Mouse (Mus musculus): ENCODE results near the gene Vwa5b2. TPM values are rescaled to one million over a fixed set of nuclear protein-coding genes. Genes with fewer than 3 reads are reported as not detected.

Gene Vwa5b2
- polyA plus RNA-seq, 1 experiment, result not detected

- Histone ChIP-seq H3K27me3 (replicated peaks) (peaks cover 58% of the 10 kb centered on the region), H3K36me3 (replicated peaks; ENCODE audit: low read length) (peaks cover 7% of the 10 kb centered on the region), H3K4me1 (peaks cover 43% of the 10 kb centered on the region), H3K4me3 (replicated peaks) (no peak overlapping the region), H3K9me3 (0 out of 2 replicates have a peak, but pooled peaks cover 2% of the 10 kb centered on the region)
- no peak for TF ChIP-seq FLI1 (IDR thresholded peaks at IDR 0.05; ENCODE audit: low read length)
Observed at GRCm38 (mm10) chr16:20623211-20623610, 33.9 kb downstream of the Vwa5b2 start.

- H3K4me3 ChIP-seq (replicated peaks), result no peak overlapping the region
- TF ChIP-seq GATA1 (IDR thresholded peaks at IDR 0.05; ENCODE audit: borderline replicate concordance, low read length), result no peak
- no peak for TF ChIP-seq FLI1 (IDR thresholded peaks at IDR 0.05; ENCODE audit: low read length)
Observed at GRCm38 (mm10) chr16:20628871-20629391, 39.7 kb downstream of the Vwa5b2 start.

GRCm38 (mm10) chr16:20629731-20630634 is 40.7 kb downstream of the Vwa5b2 start, which contains the start of gene Ece2:
Gene Ece2, plus strand, starts transcription at chr16:20629828.
- H3K4me3 ChIP-seq (replicated peaks), result peak within 1 kb of the TSS; percentile 73
- H3K9me3 ChIP-seq, result 0 out of 2 replicates have a peak, but pooled peaks cover 2% of the 10 kb centered on the region
- no peaks in the 10 kb centered on the region for H3K36me3 ChIP-seq (replicated peaks; ENCODE audit: low read length)
- peaks cover 68% of the 10 kb centered on the region for H3K27me3 ChIP-seq (replicated peaks)
- no peak for TF ChIP-seq GATA1 (IDR thresholded peaks at IDR 0.05; ENCODE audit: borderline replicate concordance, low read length)
- TF ChIP-seq FLI1 (IDR thresholded peaks at IDR 0.05; ENCODE audit: low read length), result no peak
- peaks cover 24% of the 10 kb centered on the region for H3K4me1 ChIP-seq

More at GRCm38 (mm10) chr16:20628871-20629391, 39.7 kb downstream of the Vwa5b2 start:
- Histone ChIP-seq H3K4me1 (peaks cover 18% of the 10 kb centered on the region), H3K27me3 (replicated peaks) (peaks cover 59% of the 10 kb centered on the region), H3K9me3 (0 out of 2 replicates have a peak, but pooled peaks cover 2% of the 10 kb centered on the region), H3K36me3 (replicated peaks; ENCODE audit: low read length) (no peaks in the 10 kb centered on the region)

- H3K4me3 ChIP-seq (replicated peaks), result no peak overlapping the region
Observed at GRCm38 (mm10) chr16:20637410-20637809, 48.1 kb downstream of the Vwa5b2 start.

GRCm38 (mm10) chr16:20638367-20638766 is 49.1 kb downstream of the Vwa5b2 start:
- Histone ChIP-seq H3K36me3 (replicated peaks; ENCODE audit: low read length) (no peaks in the 10 kb centered on the region), H3K27me3 (replicated peaks) (peaks cover 65% of the 10 kb centered on the region), H3K4me3 (replicated peaks) (no peak overlapping the region), H3K9me3 (0 out of 2 replicates have a peak, but pooled peaks cover 6% of the 10 kb centered on the region), H3K4me1 (peaks cover 10% of the 10 kb centered on the region)
- no peak for TF ChIP-seq FLI1 (IDR thresholded peaks at IDR 0.05; ENCODE audit: low read length)
- TF ChIP-seq GATA1 (IDR thresholded peaks at IDR 0.05; ENCODE audit: borderline replicate concordance, low read length), result no peak

More at GRCm38 (mm10) chr16:20637410-20637809, 48.1 kb downstream of the Vwa5b2 start:
- no peak for TF ChIP-seq GATA1 (IDR thresholded peaks at IDR 0.05; ENCODE audit: borderline replicate concordance, low read length)
- 0 out of 2 replicates have a peak, but pooled peaks cover 6% of the 10 kb centered on the region for H3K9me3 ChIP-seq
- no peaks in the 10 kb centered on the region for H3K36me3 ChIP-seq (replicated peaks; ENCODE audit: low read length)
- H3K4me1 ChIP-seq, result peaks cover 10% of the 10 kb centered on the region
- peaks cover 71% of the 10 kb centered on the region for H3K27me3 ChIP-seq (replicated peaks)

- Histone ChIP-seq H3K36me3 (replicated peaks; ENCODE audit: low read length) (no peaks in the 10 kb centered on the region), H3K9me3 (no peaks in the 10 kb centered on the region), H3K4me3 (replicated peaks) (peak overlapping the region; percentile 85), H3K4me1 (peaks cover 4% of the 10 kb centered on the region), H3K27me3 (replicated peaks) (peaks cover 65% of the 10 kb centered on the region)
- TF ChIP-seq FLI1 (IDR thresholded peaks at IDR 0.05; ENCODE audit: low read length), result no peak
- no peak for TF ChIP-seq GATA1 (IDR thresholded peaks at IDR 0.05; ENCODE audit: borderline replicate concordance, low read length)
Observed at GRCm38 (mm10) chr16:20642161-20642560, 52.9 kb downstream of the Vwa5b2 start.

GRCm38 (mm10) chr16:20643911-20644310 is 54.6 kb downstream of the Vwa5b2 start:
- H3K36me3 ChIP-seq (replicated peaks; ENCODE audit: low read length), result no peaks in the 10 kb centered on the region
- no peaks in the 10 kb centered on the region for H3K9me3 ChIP-seq
- peaks cover 55% of the 10 kb centered on the region for H3K27me3 ChIP-seq (replicated peaks)
- TF ChIP-seq GATA1 (IDR thresholded peaks at IDR 0.05; ENCODE audit: borderline replicate concordance, low read length) (no peak), FLI1 (IDR thresholded peaks at IDR 0.05; ENCODE audit: low read length) (no peak)
- no peak overlapping the region for H3K4me3 ChIP-seq (replicated peaks)
- peaks cover 4% of the 10 kb centered on the region for H3K4me1 ChIP-seq

GRCm38 (mm10) chr16:20651076-20651946 is 62.0 kb downstream of the Vwa5b2 start, which contains the start of gene Psmd2:
Gene Psmd2, plus strand, starts transcription at chr16:20651652.
- Histone ChIP-seq H3K36me3 (replicated peaks; ENCODE audit: low read length) (peaks cover 34% of the 10 kb centered on the region), H3K9me3 (no peaks in the 10 kb centered on the region), H3K4me1 (peaks cover 20% of the 10 kb centered on the region), H3K4me3 (replicated peaks) (peak within 1 kb of the TSS; percentile 97), H3K27me3 (replicated peaks) (peaks cover 14% of the 10 kb centered on the region)
- 0 out of 2 replicates have a peak, but pooled peaks have one; percentile 56 for TF ChIP-seq FLI1 (IDR thresholded peaks at IDR 0.05; ENCODE audit: low read length)
- no peak for TF ChIP-seq GATA1 (IDR thresholded peaks at IDR 0.05; ENCODE audit: borderline replicate concordance, low read length)

- H3K4me3 ChIP-seq (replicated peaks), result peak overlapping the region; percentile 97
- peaks cover 10% of the 10 kb centered on the region for H3K27me3 ChIP-seq (replicated peaks)
- no peak for TF ChIP-seq FLI1 (IDR thresholded peaks at IDR 0.05; ENCODE audit: low read length)
- TF ChIP-seq GATA1 (IDR thresholded peaks at IDR 0.05; ENCODE audit: borderline replicate concordance, low read length), result no peak
Observed at GRCm38 (mm10) chr16:20651947-20652310, 62.7 kb downstream of the Vwa5b2 start.

More at GRCm38 (mm10) chr16:20651947-20652310, 62.7 kb downstream of the Vwa5b2 start:
- Histone ChIP-seq H3K36me3 (replicated peaks; ENCODE audit: low read length) (peaks cover 40% of the 10 kb centered on the region), H3K9me3 (no peaks in the 10 kb centered on the region), H3K4me1 (peaks cover 20% of the 10 kb centered on the region)
